Mouse (Mus musculus): ENCODE measurements at regions not wholly inside any gene's neighbourhood (a gene's known extent, or its start where the extent isn't known, plus 50 kb on each side); places are given as distances from the start of the nearest gene placed in this dataset.

DNA sequence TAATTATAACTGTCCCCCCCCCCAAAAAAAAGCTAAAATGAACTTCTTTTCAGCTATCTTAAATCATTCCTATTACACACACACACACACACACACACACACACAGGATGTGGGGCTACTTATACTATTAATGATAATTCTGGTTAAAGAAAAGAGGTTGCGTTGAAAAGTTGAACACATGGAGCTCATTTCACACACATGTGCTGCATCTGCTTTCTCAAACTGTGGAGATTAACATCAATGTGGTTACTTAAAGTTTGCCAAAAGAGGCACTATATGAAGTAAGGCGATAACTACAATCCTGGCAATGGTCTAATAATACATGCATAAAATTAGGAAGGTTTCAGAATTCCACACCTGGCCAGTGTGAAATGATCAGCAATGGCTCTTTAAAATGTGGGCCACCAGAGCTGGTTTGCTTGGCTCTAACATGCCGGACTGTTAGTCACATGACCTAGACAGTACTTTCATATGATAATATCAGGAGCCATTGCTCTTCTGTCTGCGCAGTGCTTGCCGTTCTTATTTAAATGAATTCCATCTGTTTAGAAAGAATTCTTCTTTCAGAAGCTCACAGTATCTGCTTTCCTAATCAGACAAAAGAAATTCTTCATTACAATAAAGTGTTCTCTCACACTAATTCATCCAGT lies 598.4 kb upstream of the Fam92a start:
- DNase-seq (ENCODE audit: extremely low spot score): no peak

GRCm38 (mm10) chr4:12769092-12769491 lies 597.3 kb upstream of the Fam92a start:
- no peak for DNase-seq (ENCODE audit: extremely low spot score)

- no peak for DNase-seq (ENCODE audit: extremely low spot score)
These were observed 594.9 kb upstream of the Fam92a start for GRCm38 (mm10) chr4:12766763-12767162.

- no peak for DNase-seq (ENCODE audit: extremely low spot score)
These were observed 579.0 kb upstream of the Fam92a start for GRCm38 (mm10) chr4:12750817-12751216.

- DNase-seq (ENCODE audit: extremely low spot score): no peak
These were observed 578.1 kb upstream of the Fam92a start for GRCm38 (mm10) chr4:12749874-12750273.

DNA sequence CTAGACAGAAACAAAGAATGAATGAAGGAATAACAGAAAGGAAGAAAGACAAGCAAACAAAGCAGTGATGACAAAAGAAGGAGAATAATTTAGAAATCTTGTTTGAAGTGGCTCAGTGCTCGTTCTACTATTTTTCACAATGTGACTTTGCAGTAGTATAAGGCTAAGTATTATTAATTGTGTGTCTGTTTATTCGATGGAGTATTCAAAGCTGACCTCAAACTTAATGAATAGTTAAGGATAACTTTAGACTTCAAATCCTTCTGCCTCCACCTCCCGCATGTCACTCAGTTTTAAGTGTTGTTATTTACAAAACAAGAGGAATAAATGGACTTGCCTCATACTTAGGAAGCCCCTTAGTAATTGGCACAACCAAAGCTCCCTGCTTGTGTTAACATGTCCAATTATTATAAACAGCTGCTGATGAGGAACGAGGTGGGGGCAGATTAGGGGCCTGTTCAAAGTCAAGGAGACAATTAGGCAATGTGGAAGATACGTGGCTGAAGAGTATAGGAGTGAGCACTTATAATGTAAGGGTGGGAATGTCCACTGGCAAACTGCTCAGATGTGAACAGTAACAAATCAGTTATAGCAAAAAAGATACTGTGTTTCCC lies 572.0 kb upstream of the Fam92a start:
- DNase-seq (ENCODE audit: extremely low spot score): no peak

DNA sequence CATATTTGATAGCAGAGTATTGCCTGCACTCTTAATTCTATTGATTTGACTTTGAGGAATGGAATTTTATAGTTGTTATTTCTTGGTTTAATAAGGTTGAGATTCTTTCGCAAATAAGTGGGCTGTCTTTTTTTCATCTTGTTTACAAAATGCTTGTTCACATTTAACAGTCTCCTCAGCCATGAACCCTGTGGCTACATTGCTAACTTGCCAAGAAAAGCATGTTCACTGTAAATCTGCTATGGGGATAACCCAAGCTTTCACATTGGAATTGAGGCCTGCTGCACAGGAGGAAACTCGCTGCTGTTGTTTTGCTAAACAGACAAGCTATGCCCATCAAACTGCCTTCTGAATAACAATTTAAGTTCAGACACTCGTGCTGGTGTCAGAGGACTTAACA lies 564.6 kb upstream of the Fam92a start:
- DNase-seq (ENCODE audit: extremely low spot score): no peak

- no peak for DNase-seq (ENCODE audit: extremely low spot score)
These were observed 528.4 kb upstream of the Fam92a start for GRCm38 (mm10) chr4:12700189-12700588.

DNA sequence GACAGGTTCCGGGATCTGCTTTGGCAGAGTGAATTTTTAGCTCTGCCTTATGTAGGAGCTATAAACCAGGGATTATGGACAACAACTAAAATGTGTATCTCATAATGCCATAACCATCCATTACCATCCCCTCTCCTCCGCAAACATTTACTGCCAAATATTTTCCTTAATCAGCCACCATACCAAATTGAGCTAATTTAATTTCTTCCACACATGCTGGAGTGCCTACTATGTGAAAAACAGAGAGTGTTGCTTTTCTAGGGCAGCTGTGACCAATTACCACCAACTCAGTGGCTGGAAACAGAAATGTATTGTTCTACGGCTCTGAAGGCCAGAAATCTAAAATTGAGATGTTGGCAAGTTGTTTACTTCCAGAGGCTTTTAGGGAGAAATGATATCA lies 506.0 kb upstream of the Fam92a start:
- DNase-seq (ENCODE audit: extremely low spot score): no peak

DNA sequence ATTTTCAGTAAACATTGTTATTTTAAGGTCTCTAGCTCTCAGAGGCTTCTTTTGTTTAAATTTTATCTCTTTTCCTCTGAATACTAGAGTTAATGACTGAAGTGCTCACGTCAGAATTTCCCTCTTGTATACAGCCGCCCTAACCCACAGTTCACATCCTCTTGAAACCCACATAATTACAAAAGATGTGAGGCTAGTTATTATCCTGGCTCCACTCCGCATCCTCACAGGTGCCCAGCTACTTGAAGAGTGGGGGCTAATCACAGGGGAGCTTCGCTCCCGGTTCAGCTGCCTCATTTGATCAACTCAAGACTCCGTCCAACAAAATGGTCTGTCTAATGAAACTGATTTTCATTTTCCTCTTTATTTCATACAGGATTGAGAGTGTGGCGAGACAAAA lies 499.6 kb upstream of the Fam92a start:
- DNase-seq (ENCODE audit: extremely low spot score): no peak

DNA sequence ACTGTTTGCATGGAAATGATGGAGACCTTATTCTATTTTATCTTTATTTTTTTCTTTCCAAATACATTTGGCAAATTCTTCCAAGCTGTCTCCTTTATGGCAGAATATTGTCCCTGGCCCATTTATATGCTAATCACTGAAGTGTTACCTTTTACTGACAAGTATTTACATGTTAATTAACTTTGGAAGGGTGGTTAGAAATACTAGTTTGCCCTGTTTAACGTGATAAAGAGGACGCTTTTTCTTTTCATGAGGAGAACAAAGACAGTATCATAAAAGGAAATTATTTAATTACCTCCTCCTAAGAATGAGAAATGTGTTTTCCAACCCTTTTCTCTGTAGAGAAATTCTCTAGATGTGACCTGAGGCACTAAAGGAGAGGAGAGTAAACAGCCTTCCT lies 491.4 kb upstream of the Fam92a start:
- no peak for DNase-seq (ENCODE audit: extremely low spot score)

DNA sequence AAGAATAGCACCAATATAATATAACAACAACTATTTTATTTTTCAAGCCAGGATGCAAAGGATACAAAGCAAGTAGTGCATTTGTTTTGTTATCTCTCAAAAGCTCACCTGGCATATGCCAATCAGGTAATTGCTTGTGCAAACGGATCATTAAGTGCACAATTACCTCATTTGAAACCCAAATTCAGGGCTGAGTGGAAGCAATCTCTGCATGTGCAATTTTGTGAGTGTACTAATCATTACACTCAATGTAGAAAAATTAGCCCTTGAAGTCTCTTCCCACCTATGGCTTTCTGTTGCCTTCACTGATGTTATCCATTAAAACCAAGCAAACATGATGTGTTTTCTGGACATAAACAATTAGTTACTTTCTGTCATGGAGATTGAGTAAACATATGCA lies 490.9 kb upstream of the Fam92a start:
- no peak for DNase-seq (ENCODE audit: extremely low spot score)

DNA sequence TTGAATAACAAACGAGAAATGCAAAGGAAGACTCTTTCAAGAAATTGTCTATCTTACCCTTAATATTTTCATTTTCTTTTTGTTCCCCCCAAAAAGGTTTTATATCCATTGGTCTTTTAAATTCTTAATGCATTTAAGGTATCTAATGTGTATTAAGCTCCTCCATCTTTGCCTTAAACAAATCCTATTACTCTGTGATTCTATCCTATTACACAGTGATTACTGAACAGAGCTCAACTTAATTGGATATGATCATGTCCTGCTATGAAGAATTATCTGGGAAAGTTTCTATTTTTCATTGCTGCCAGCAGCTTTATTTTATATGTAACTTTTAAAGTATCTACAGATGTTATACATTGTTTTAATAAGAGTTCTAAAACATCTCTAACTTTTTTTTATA lies 487.3 kb upstream of the Fam92a start:
- no peak for DNase-seq (ENCODE audit: extremely low spot score)

GRCm38 (mm10) chr4:12658594-12658993 lies 486.8 kb upstream of the Fam92a start:
- peak; percentile 39 for DNase-seq (ENCODE audit: extremely low spot score)

- no peak for DNase-seq (ENCODE audit: extremely low spot score)
These were observed 486.0 kb upstream of the Fam92a start for GRCm38 (mm10) chr4:12657820-12658219.

GRCm38 (mm10) chr4:12656924-12657603 lies 485.2 kb upstream of the Fam92a start:
- no peak for DNase-seq (ENCODE audit: extremely low spot score)

DNA sequence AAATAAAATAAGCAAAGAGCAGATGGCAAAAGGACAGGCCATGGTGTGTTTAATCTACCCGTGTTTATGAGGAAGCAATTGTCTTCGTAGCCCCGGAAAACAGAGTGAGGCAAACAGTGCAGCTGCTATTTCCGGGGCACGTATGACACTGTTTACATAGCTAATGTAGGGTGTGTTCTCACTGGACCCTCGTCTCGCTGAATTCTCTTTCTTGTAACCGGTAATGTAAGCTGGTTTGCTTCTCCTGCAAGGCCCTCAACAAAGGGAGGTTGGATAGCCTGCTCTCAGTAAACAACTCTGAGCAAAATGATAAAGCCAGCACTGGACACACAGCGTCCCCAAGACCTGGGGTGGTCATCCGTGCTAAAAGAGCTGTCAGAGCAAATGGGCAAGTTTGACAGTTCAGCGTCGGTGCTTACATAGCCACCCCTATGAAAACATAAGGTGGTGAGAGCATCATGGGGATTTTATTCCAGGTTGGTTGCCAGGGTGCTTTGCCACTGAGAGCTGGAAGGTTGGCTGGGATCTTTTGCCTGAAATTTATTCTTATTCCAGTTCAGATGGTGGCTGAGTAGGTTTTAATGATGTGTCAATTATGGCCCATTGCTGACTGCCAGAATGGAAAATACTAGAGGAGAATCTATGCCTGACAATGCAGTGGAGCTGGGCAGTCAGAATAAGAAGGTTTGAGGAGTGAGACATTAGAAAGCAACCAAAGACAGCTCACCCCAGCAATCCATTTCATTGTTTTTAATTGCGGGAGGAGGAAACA lies 483.8 kb upstream of the Fam92a start:
- no peak for DNase-seq (ENCODE audit: extremely low spot score)

DNA sequence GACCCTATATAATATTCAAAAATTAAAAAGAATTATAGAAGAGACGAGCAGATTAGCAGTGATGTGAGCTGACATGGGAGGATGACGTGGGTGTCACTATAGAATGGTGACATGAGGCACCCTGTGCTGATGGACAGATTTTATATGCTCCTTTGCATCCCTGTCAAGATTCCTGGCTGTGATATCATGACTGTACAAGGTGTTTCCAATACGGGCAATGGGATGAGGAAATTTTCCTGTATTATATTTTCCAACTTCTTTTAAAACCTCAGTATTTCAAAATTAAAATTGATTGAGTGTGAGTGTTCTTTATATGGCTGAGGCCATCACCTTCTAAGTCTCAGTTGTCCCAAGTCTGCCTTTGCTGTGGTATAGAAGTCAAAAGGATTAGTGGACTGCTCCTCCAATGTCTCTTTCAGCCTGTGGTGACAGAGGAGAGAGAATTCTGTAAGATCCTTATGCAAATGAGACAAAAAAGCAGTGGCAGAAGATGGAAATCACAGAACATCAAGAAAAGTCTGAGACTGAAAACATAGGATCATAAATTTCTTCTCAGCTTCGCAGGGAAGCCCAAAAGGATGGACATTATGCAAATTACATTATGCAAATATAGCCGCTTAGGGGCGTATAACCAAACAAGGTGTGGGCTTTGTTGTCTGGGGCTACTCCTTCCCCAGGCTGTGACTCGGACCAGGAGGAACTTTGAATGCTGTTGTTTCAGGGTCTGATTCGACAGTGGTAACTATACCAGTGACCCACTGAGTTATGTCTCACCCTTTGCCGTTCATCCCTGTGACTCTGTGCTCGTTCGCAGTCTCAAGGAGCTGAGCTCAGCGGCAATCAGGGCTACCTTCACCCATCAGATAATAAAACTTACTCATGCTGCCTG lies 483.0 kb upstream of the Fam92a start:
- no peak for DNase-seq (ENCODE audit: extremely low spot score)

- DNase-seq (ENCODE audit: extremely low spot score): no peak
These were observed 475.9 kb upstream of the Fam92a start for GRCm38 (mm10) chr4:12647732-12648131.

DNA sequence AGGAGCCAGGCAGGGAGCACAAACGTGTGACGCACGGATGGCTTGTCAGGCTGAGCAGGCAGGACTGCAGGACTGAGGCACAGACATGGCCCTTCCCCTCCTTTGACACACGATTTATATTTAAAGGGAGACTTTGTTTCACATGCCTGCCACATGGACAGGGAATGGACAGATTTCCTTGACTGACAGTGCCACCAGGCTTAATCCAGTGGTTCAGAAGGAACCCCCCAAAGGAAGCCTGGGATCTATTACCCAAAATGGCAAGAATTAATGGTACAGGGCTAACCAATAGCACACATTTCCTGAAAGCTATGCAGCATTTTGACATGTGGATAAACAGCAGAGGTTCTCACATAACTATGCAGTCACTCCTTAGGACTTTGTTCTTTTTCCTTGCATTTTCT lies 470.7 kb upstream of the Fam92a start:
- no peak for DNase-seq (ENCODE audit: extremely low spot score)

- DNase-seq (ENCODE audit: extremely low spot score): no peak
These were observed 457.6 kb upstream of the Fam92a start for GRCm38 (mm10) chr4:12629375-12629821.

Data from embryo, embryonic 9.5 days (tissue).